Mouse (Mus musculus): ENCODE data around the gene Nudc. TPM values are rescaled to one million over a fixed set of nuclear protein-coding genes. Genes with fewer than 3 reads are reported as not detected.
A peak's percentile ranks its signal among the peaks of the same experiment; 100 is the strongest.

Gene Nudc
- polyA plus RNA-seq, 1 experiment from 2014 or later, result 259 TPM

GRCm38 (mm10) chr4:133552768-133553447, 7.1 kb upstream of the Nudc start, which contains the start of gene Nr0b2:
TSS of gene Nr0b2 (plus strand) at chr4:133553376.
- Histone ChIP-seq H3K4me3 (replicated peaks; ENCODE audit: low read length) (no peak within 1 kb of the TSS), H3K9me3 (ENCODE audit: control insufficient read depth, low read length) (no peaks in the 10 kb centered on the region), H3K9ac (replicated peaks; ENCODE audit: low read depth, low read length) (no peak within 1 kb of the TSS), H3K27ac (ENCODE audit: low read length) (no peak within 1 kb of the TSS), H3K4me2 (ENCODE audit: low read length) (no peak within 1 kb of the TSS), H3K4me1 (replicated peaks; ENCODE audit: control insufficient read depth, insufficient read depth, low read length) (no peaks in the 10 kb centered on the region), H3K27me3 (replicated peaks; ENCODE audit: control insufficient read depth, insufficient read depth, low read length) (no peaks in the 10 kb centered on the region), H3K36me3 (ENCODE audit: control insufficient read depth, insufficient read depth) (no peaks in the 10 kb centered on the region)
- no peak for ATAC-seq
- 74% methylated on average over 10 of the region's 10 CpGs for WGBS

- ATAC-seq, result no peak
- Histone ChIP-seq H3K9ac (replicated peaks; ENCODE audit: low read depth, low read length) (no peak overlapping the region), H3K4me1 (replicated peaks; ENCODE audit: control insufficient read depth, insufficient read depth, low read length) (no peaks in the 10 kb centered on the region), H3K27ac (ENCODE audit: low read length) (no peak overlapping the region), H3K4me3 (replicated peaks; ENCODE audit: low read length) (no peak overlapping the region), H3K36me3 (ENCODE audit: control insufficient read depth, insufficient read depth) (no peaks in the 10 kb centered on the region), H3K4me2 (ENCODE audit: low read length) (no peak overlapping the region), H3K27me3 (replicated peaks; ENCODE audit: control insufficient read depth, insufficient read depth, low read length) (no peaks in the 10 kb centered on the region), H3K9me3 (ENCODE audit: control insufficient read depth, low read length) (no peaks in the 10 kb centered on the region)
- 54% methylated on average over 1 of the region's 1 CpGs for WGBS
Measured at GRCm38 (mm10) chr4:133552029-133552428, 6.2 kb upstream of the Nudc start.

GRCm38 (mm10) chr4:133536652-133537051, 9.1 kb downstream of the Nudc start:
- ATAC-seq, result no peak
- H3K4me1 ChIP-seq (replicated peaks; ENCODE audit: control insufficient read depth, insufficient read depth, low read length), result no peaks in the 10 kb centered on the region
- H3K36me3 ChIP-seq (ENCODE audit: control insufficient read depth, insufficient read depth), result peaks cover 25% of the 10 kb centered on the region
- H3K9ac ChIP-seq (replicated peaks; ENCODE audit: low read depth, low read length), result no peak overlapping the region
- no peak overlapping the region for H3K4me3 ChIP-seq (replicated peaks; ENCODE audit: low read length)
- H3K4me2 ChIP-seq (ENCODE audit: low read length), result no peak overlapping the region
- H3K27ac ChIP-seq (ENCODE audit: low read length), result no peak overlapping the region
- whole genome bisulfite sequencing, result 100% methylated on average over 5 of the region's 5 CpGs
- no peaks in the 10 kb centered on the region for H3K27me3 ChIP-seq (replicated peaks; ENCODE audit: control insufficient read depth, insufficient read depth, low read length)
- no peaks in the 10 kb centered on the region for H3K9me3 ChIP-seq (ENCODE audit: control insufficient read depth, low read length)

- no peak overlapping the region for H3K27ac ChIP-seq (ENCODE audit: low read length)
- ATAC-seq, result no peak
- H3K27me3 ChIP-seq (replicated peaks; ENCODE audit: control insufficient read depth, insufficient read depth, low read length), result no peaks in the 10 kb centered on the region
Measured at GRCm38 (mm10) chr4:133536081-133536480, 9.7 kb downstream of the Nudc start.

GRCm38 (mm10) chr4:133532777-133533176, 13.0 kb downstream of the Nudc start:
- ATAC-seq, result no peak
- no peaks in the 10 kb centered on the region for H3K27me3 ChIP-seq (replicated peaks; ENCODE audit: control insufficient read depth, insufficient read depth, low read length)
- H3K9me3 ChIP-seq (ENCODE audit: control insufficient read depth, low read length), result no peaks in the 10 kb centered on the region
- no peak overlapping the region for H3K4me2 ChIP-seq (ENCODE audit: low read length)
- 88% methylated on average over 3 of the region's 3 CpGs for WGBS
- H3K27ac ChIP-seq (ENCODE audit: low read length), result no peak overlapping the region
- no peaks in the 10 kb centered on the region for H3K4me1 ChIP-seq (replicated peaks; ENCODE audit: control insufficient read depth, insufficient read depth, low read length)
- H3K36me3 ChIP-seq (ENCODE audit: control insufficient read depth, insufficient read depth), result peaks cover 28% of the 10 kb centered on the region
- H3K4me3 ChIP-seq (replicated peaks; ENCODE audit: low read length), result no peak overlapping the region
- H3K9ac ChIP-seq (replicated peaks; ENCODE audit: low read depth, low read length), result no peak overlapping the region

More at GRCm38 (mm10) chr4:133536081-133536480, 9.7 kb downstream of the Nudc start:
- Histone ChIP-seq H3K36me3 (ENCODE audit: control insufficient read depth, insufficient read depth) (peaks cover 29% of the 10 kb centered on the region), H3K4me3 (replicated peaks; ENCODE audit: low read length) (no peak overlapping the region), H3K4me1 (replicated peaks; ENCODE audit: control insufficient read depth, insufficient read depth, low read length) (no peaks in the 10 kb centered on the region), H3K9me3 (ENCODE audit: control insufficient read depth, low read length) (no peaks in the 10 kb centered on the region), H3K9ac (replicated peaks; ENCODE audit: low read depth, low read length) (no peak overlapping the region), H3K4me2 (ENCODE audit: low read length) (no peak overlapping the region)
- WGBS, result 89% methylated on average over 3 of the region's 3 CpGs

- H3K9ac ChIP-seq (replicated peaks; ENCODE audit: low read depth, low read length), result no peak overlapping the region
- H3K4me2 ChIP-seq (ENCODE audit: low read length), result no peak overlapping the region
- WGBS, result 73% methylated on average over 16 of the region's 16 CpGs
- no peaks in the 10 kb centered on the region for H3K4me1 ChIP-seq (replicated peaks; ENCODE audit: control insufficient read depth, insufficient read depth, low read length)
- peaks cover 11% of the 10 kb centered on the region for H3K36me3 ChIP-seq (ENCODE audit: control insufficient read depth, insufficient read depth)
- no peak overlapping the region for H3K4me3 ChIP-seq (replicated peaks; ENCODE audit: low read length)
- H3K27ac ChIP-seq (ENCODE audit: low read length), result no peak overlapping the region
- H3K9me3 ChIP-seq (ENCODE audit: control insufficient read depth, low read length), result no peaks in the 10 kb centered on the region
- ATAC-seq, result no peak
- H3K27me3 ChIP-seq (replicated peaks; ENCODE audit: control insufficient read depth, insufficient read depth, low read length), result no peaks in the 10 kb centered on the region
Measured at GRCm38 (mm10) chr4:133527788-133528187, 18.0 kb downstream of the Nudc start.

GRCm38 (mm10) chr4:133521502-133521901, 24.3 kb downstream of the Nudc start:
- no peak overlapping the region for H3K9ac ChIP-seq (replicated peaks; ENCODE audit: low read depth, low read length)
- no peaks in the 10 kb centered on the region for H3K36me3 ChIP-seq (ENCODE audit: control insufficient read depth, insufficient read depth)
- H3K27ac ChIP-seq (ENCODE audit: low read length), result no peak overlapping the region
- no peak overlapping the region for H3K4me2 ChIP-seq (ENCODE audit: low read length)
- peaks cover 7% of the 10 kb centered on the region for H3K4me1 ChIP-seq (replicated peaks; ENCODE audit: control insufficient read depth, insufficient read depth, low read length)
- no peaks in the 10 kb centered on the region for H3K9me3 ChIP-seq (ENCODE audit: control insufficient read depth, low read length)
- 74% methylated on average over 2 of the region's 2 CpGs for WGBS
- ATAC-seq, result no peak
- H3K4me3 ChIP-seq (replicated peaks; ENCODE audit: low read length), result no peak overlapping the region
- H3K27me3 ChIP-seq (replicated peaks; ENCODE audit: control insufficient read depth, insufficient read depth, low read length), result peaks cover 43% of the 10 kb centered on the region

GRCm38 (mm10) chr4:133519369-133519665, 26.5 kb downstream of the Nudc start:
- no peaks in the 10 kb centered on the region for H3K36me3 ChIP-seq (ENCODE audit: control insufficient read depth, insufficient read depth)
- no peak overlapping the region for H3K27ac ChIP-seq (ENCODE audit: low read length)
- WGBS, result 3% methylated on average over 22 of the region's 25 CpGs
- H3K4me2 ChIP-seq (ENCODE audit: low read length), result peak overlapping the region; percentile 35
- H3K4me1 ChIP-seq (replicated peaks; ENCODE audit: control insufficient read depth, insufficient read depth, low read length), result peaks cover 7% of the 10 kb centered on the region
- H3K9me3 ChIP-seq (ENCODE audit: control insufficient read depth, low read length), result no peaks in the 10 kb centered on the region
- no peak overlapping the region for H3K9ac ChIP-seq (replicated peaks; ENCODE audit: low read depth, low read length)
- H3K27me3 ChIP-seq (replicated peaks; ENCODE audit: control insufficient read depth, insufficient read depth, low read length), result peaks cover 43% of the 10 kb centered on the region
- peak overlapping the region; percentile 25 for H3K4me3 ChIP-seq (replicated peaks; ENCODE audit: low read length)
- no peak for ATAC-seq

- H3K9ac ChIP-seq (replicated peaks; ENCODE audit: low read depth, low read length), result no peak within 1 kb of the TSS
- no peak for ATAC-seq
- peaks cover 43% of the 10 kb centered on the region for H3K27me3 ChIP-seq (replicated peaks; ENCODE audit: control insufficient read depth, insufficient read depth, low read length)
Measured at GRCm38 (mm10) chr4:133518601-133519368, 27.0 kb downstream of the Nudc start, which contains the start of gene Kdf1. TSS of gene Kdf1 (plus strand) at chr4:133518963.

More at GRCm38 (mm10) chr4:133518601-133519368, 27.0 kb downstream of the Nudc start, which contains the start of gene Kdf1:
- 3% methylated on average over 66 of the region's 69 CpGs for WGBS
- Histone ChIP-seq H3K4me3 (replicated peaks; ENCODE audit: low read length) (peak within 1 kb of the TSS; percentile 25), H3K36me3 (ENCODE audit: control insufficient read depth, insufficient read depth) (no peaks in the 10 kb centered on the region), H3K4me2 (ENCODE audit: low read length) (peak within 1 kb of the TSS; percentile 35), H3K9me3 (ENCODE audit: control insufficient read depth, low read length) (no peaks in the 10 kb centered on the region), H3K4me1 (replicated peaks; ENCODE audit: control insufficient read depth, insufficient read depth, low read length) (peaks cover 7% of the 10 kb centered on the region), H3K27ac (ENCODE audit: low read length) (no peak within 1 kb of the TSS)

All from forebrain, embryonic 16.5 days (tissue).